Mouse (Mus musculus): Measurements from ENCODE around the gene Trip12.

Gene Trip12

DNA sequence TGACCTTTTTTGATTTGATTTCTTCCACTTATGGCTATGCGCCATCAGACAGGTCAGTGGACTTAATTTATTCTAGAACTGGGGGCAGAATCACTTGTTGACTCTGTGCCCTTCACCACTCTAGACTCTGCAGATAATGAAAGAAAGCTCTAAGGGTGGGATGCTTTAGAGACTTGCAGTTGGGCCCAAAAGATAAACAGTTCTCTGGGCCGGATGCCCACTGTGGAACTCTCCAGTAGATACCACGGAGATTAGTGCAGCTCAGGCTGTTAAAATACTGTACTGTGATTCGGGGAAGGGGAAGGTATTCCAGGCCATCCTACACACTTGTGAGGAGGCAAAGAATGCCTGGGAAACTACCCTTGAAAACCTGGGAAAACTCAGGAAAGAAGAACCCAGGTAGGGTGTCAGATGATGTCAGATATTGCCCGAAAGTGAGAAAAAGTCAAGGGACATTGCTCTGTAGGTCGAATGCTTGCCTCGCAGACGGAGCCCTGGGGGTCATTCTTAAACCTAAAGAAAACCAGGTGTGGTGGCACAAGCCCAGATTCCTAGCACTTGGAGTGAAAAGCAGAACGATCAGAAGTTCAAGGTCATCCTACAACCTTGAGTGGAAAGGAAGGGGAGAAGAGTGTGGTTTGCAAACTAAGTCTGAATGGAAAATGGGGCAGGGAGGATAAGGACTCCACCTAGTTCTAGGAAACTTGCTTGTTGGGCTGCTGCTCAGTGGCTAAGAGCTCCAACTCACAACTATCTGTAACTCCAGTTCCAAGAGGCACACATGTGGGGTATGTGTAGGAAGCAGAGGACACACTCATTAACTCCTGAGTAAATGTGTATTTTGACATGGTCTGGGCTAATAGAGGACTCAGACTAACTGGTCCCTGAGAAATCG lies 20.3 kb upstream of the Trip12 start:
- no peak for DNase-seq (ENCODE audit: low spot score in 2 of 2)

- DNase-seq (ENCODE audit: low spot score in 2 of 2), result no peak
These were observed 19.3 kb upstream of the Trip12 start for GRCm38 (mm10) chr1:84859597-84859996.

GRCm38 (mm10) chr1:84855756-84856155 lies 15.4 kb upstream of the Trip12 start:
- no peak for DNase-seq (ENCODE audit: low spot score in 2 of 2)

GRCm38 (mm10) chr1:84854966-84855365 lies 14.7 kb upstream of the Trip12 start:
- DNase-seq (ENCODE audit: low spot score in 2 of 2), result no peak

GRCm38 (mm10) chr1:84853721-84854120 lies 13.4 kb upstream of the Trip12 start:
- no peak for DNase-seq (ENCODE audit: low spot score in 2 of 2)

DNA sequence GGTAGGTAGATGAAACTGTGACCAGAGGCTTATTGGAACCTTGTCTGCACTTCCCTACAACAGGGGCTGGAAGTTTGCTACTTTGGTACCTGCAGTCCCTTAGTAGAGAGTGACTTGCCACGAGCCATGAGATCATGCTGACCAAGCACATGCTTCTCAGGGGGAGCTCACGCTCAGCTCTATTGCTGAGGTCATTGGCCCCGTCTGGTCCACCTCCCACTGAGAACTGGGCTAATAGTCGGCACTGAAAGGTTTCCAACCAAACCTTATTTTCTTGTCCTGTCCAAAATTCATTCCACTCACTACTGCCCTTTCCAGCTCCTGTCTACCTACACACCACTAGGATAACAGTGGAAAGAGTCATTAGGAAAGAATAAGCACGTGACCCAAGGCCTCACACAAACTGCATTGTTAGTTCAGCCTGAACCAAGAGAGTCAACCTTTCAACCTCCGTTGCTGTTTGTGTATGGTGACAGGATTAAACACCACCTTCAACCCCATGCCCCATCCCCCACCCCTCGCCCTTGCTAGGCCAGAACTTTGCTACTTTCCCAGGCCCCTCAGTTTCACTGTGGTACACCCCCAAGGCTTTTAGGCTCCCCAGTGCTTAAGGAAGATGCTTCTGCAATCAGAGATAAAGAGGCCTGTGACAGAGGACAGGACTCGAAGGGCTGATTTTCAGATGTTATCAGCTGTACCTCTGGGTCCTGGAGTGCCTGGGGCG lies 11.4 kb upstream of the Trip12 start:
- no peak for DNase-seq (ENCODE audit: low spot score in 2 of 2)

DNA sequence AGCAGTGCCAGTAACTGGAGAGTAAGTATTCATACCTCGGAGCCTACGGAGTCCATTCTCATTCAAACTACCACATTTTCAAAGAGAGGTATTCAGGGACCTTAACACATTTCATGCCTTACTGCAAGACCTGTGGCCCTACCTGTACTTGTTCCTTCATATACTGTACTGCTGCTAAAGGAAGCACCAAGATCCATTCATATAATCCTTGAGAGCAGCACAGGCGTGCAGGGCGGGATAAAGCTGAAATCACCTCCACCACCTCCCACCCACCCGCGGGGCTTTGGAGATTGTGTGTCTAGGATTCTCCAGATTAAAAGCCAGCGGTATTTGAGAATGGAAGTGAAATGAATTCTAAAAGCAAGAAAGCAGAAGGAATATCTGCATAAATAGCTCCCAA lies 10.2 kb upstream of the Trip12 start:
- no peak for DNase-seq (ENCODE audit: low spot score in 2 of 2)

- DNase-seq (ENCODE audit: low spot score in 2 of 2), result no peak
These were observed 9.5 kb upstream of the Trip12 start for GRCm38 (mm10) chr1:84849804-84850203.

DNA sequence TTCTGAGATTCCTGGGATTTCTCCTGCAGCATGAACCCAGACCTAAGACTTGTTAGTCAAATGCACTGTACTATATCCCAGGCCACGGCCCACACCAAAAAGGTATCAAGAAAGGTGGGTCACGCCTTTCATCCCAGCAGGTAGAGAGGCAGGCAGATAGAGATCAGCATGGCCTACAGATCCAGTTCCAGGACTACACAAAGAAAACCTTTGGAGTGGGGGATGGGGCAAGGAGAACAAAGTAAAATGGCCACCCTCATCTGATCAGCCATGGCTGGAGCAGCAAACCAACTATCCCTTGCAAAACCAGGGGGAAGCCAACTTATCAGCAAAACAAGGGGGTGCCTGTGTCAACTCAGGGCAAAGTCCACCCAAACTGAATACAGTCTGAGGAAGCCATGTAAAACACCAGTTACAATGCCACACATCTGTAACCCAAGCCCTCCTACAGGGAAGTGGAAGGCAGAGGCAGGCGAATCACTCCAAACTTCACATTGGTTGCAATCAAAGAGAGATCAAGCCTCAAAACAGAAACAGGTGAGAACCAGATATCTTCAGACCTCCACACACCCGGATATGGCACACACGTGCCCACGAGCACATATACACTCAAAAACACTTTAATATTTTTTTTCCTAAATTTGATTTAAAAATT lies 8.6 kb upstream of the Trip12 start:
- no peak for DNase-seq (ENCODE audit: low spot score in 2 of 2)

DNA sequence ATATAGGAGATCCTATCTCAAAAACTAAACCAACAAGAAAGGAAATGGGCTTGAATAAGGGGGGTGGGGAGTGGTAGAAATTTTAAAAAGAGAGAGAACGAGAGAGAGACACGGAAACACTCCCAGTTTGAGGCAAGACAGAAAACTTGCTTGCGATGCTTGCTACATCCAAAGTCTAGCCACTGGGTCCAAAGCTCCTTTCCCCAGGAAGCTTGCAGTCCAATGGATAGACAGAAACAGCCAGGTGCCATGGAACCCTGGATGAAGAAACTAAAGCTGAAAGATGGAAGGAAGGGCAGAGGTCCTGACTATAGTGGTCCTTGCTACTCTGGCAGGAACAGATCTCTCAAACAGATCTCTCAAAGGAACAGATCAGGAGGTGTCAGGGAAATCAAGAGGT lies 8.0 kb upstream of the Trip12 start:
- DNase-seq (ENCODE audit: low spot score in 2 of 2), result no peak

GRCm38 (mm10) chr1:84847698-84848097 lies 7.4 kb upstream of the Trip12 start:
- no peak for DNase-seq (ENCODE audit: low spot score in 2 of 2)

DNA sequence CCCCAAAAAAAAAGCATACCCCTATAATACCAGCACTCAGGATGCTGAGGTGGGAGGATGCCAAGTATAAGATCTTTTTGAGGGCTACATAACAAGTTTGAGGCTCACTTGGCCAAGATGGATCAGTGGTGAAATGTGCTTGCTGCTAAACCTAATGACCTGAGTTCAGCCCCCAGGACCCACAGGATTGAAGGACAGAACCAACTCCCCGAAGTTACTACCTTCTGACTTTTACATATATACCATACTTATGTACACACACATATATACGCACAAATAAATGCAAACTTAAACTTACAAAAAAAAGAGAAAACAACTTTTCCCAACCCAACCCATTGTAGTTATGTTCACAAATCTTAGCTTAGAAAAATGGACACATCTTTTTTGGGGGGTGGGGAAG lies 3.0 kb upstream of the Trip12 start:
- DNase-seq (ENCODE audit: low spot score in 2 of 2), result no peak

- no peak for DNase-seq (ENCODE audit: low spot score in 2 of 2)
These were observed 745 bp upstream of the Trip12 start for GRCm38 (mm10) chr1:84841061-84841460.

DNA sequence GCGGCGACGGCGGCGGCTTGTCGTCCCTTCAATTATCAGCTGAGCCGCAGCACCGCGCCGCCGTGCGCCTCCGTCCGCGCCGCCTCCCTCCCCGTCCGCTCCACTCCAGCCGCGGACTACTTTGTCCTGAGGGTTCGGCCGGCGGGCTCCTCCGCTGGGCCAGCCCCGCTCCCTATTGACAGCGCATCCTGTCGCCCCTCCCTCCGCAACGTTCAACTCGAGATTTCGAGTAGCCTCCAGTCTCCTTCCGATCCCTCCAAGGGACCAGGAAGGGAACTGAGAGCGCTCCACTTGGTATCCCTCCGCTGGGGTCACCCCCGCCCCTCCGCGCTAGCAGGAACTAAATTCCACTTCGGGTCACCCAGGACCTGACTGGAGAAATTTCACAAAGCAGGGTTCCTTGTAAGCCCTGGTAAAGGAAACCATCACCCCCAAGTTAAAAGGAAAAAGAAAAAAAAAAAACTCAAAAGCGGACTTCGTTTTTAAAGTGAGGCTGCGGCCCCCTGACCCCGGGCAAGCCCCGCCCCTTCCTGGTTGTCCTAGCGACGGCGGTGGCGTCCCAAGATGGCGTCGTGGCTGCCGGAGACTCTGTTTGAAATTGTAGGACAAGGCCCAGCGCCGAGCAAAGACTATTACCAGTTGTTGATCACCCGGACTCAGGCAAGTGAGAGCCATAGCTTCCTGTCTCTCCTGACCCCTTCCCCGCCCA lies 853 bp downstream of the Trip12 start, which contains the start of gene Fbxo36:
TSS of gene Fbxo36 (plus strand) at position 533 of the 709 bp plus-strand sequence.
- peak; percentile 93 for DNase-seq (ENCODE audit: low spot score in 2 of 2)

GRCm38 (mm10) chr1:84838621-84839151 lies 1.6 kb downstream of the Trip12 start:
- DNase-seq (ENCODE audit: low spot score in 2 of 2), result peak; percentile 69 to 70

GRCm38 (mm10) chr1:84838156-84838555 lies 2.2 kb downstream of the Trip12 start:
- DNase-seq (ENCODE audit: low spot score in 2 of 2), result no peak

DNA sequence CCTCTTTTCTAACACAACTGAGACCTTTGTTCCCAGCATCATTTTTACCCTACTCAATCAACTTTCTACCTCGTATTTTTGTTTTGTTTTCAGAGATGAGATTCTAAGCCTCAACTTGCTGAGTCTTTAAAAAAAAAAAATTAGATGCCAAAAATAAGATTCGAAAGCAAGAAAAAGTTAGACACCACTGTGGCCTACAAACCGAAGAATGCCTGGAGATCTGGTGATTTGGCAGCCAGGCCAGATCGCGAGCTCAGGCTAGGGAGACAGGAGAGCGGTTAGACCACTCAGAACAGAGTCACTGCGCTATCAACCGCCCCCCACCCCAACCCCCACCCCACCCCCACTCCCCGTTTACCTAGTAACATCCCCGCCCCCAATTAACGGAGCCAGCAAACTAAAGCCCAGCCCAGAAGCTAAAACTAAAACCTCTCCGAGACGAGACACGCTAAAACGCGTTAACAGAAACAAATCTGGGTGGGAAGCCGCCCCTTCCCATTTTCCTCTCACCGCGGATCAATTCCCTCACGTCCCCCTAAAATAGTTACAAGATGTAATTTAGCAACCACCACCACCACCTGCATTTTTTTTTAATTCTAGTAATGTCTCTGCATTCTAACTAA lies 2.7 kb downstream of the Trip12 start:
- DNase-seq (ENCODE audit: low spot score in 2 of 2), result no peak

DNA sequence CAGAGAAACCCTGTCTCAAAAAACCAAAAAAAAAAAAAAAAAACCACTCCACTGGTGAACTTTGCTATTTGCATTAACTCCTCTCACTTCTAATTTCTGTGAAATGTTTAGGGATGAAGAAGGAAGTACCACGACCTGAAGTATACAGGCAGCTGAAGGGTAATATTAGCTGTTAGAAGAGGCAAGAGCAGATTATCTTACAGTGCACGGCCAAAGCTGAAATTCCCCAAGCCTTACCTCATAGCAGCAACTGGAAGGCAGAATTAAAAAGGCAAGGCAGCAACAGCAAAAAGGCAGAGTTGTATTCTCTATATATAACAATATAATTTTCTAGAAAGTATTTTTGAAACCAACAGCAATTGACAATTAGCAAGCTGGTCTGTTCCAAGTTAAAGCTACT lies 15.2 kb downstream of the Trip12 start:
- no peak for DNase-seq (ENCODE audit: low spot score in 2 of 2)

GRCm38 (mm10) chr1:84817596-84817995 lies 22.7 kb downstream of the Trip12 start:
- no peak for DNase-seq (ENCODE audit: low spot score in 2 of 2)

DNA sequence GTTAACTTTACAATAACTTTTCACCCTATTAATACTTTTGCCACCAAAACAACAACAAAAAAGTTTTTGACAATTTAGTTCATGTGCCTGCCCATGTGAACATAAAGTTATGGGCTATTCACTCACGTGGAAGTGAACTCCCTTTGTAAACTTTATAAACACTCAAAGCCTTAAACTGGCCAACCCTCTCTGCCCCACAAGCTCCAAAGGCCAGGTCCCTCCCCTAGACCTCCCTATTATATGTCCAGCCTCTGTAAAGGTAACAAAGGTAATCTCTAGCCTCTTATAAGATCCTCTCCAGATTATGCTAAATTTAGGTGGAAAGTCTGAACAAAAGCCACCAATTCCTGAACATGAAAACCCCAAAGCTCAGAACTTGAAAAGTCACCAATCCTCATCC lies 36.5 kb downstream of the Trip12 start:
- no peak for DNase-seq (ENCODE audit: low spot score in 2 of 2)

GRCm38 (mm10) chr1:84799166-84799565 lies 41.1 kb downstream of the Trip12 start:
- DNase-seq (ENCODE audit: low spot score in 2 of 2), result no peak
